8 mouse cellular contexts compared by ENCODE assay signal in the genomic region with DNA sequence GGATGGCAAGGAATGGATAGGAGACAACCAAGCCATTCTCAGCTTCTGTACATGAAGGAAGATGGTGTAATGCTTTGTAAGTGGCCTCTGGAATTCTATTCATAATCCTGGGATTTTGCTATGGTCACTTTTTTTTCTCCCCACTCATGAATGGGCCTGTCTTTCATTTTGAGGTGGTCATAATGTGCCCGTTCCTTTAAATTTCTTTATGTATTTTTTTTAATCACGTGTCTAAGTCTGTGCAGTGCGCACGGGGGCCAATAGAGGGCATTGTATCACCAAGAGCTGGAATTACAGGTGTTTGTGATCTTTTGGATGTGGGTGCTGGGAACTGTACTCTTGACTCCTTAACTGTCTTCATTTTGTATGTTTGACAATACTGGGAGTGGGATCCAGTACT. TPM values are rescaled to one million over a fixed set of nuclear protein-coding genes. Genes with fewer than 3 reads are reported as not detected.
DNase-seq lines count a peak whose midpoint lies in the region; ATAC-seq and TF ChIP-seq lines count a peak whose summit lies in the region.

No protein-coding gene starts in this region.

- peaks cover 15% of the 10 kb centered on the region for H3K4me1 ChIP-seq in bone marrow macrophage, adult 2 months (ENCODE audit: control insufficient read depth, insufficient read depth, low read length)
- peaks cover 7% of the 10 kb centered on the region for H3K4me1 ChIP-seq in hindbrain, embryonic 16.5 days (ENCODE audit: control insufficient read depth, insufficient read depth, low read depth, low read length)
- peaks cover 17% of the 10 kb centered on the region; the same call in 1 of the 2 replicates for H3K4me1 ChIP-seq in limb, embryonic 13.5 days
- peaks cover 4% of the 10 kb centered on the region; the same call in 1 of the 2 replicates for H3K4me1 ChIP-seq in midbrain, embryonic 14.5 days (ENCODE audit: control insufficient read depth, insufficient read depth, low read length)
- 0 out of 2 replicates have a peak, but pooled peaks cover 2% of the 10 kb centered on the region for H3K4me1 ChIP-seq in thymus, adult 2 months (replicated peaks; ENCODE audit: control insufficient read depth, insufficient read depth, low read length)

- no peaks in the 10 kb centered on the region for H3K9me3 ChIP-seq in hindbrain, embryonic 16.5 days (ENCODE audit: control insufficient read depth, low read length)
- H3K9me3 ChIP-seq in limb, embryonic 13.5 days: no peaks in the 10 kb centered on the region
- no peaks in the 10 kb centered on the region for H3K9me3 ChIP-seq in midbrain, embryonic 14.5 days (ENCODE audit: control insufficient read depth, low read length)

- TF ChIP-seq POLR2A in bone marrow macrophage, adult 2 months (IDR thresholded peaks at IDR 0.05; ENCODE audit: borderline replicate concordance, low read depth, low read length): no peak
- TF ChIP-seq POLR2A in thymus, adult 2 months (IDR thresholded peaks at IDR 0.05; ENCODE audit: control insufficient read depth, extremely low read depth, insufficient read depth, low read length, poor library complexity): no peak

- no peaks in the 10 kb centered on the region for H3K27me3 ChIP-seq in hindbrain, embryonic 16.5 days (replicated peaks; ENCODE audit: control insufficient read depth, insufficient read depth, low read length)
- no peaks in the 10 kb centered on the region for H3K27me3 ChIP-seq in limb, embryonic 13.5 days
- no peaks in the 10 kb centered on the region for H3K27me3 ChIP-seq in midbrain, embryonic 14.5 days (ENCODE audit: control insufficient read depth, insufficient read depth, low read length)
- H3K27me3 ChIP-seq in thymus, adult 2 months (ENCODE audit: control insufficient read depth, insufficient read depth, low read length): no peaks in the 10 kb centered on the region

- no peak for TF ChIP-seq CTCF in bone marrow macrophage, adult 2 months (IDR thresholded peaks at IDR 0.05; ENCODE audit: low read depth, low read length)
- no peak for TF ChIP-seq CTCF in thymus, adult 2 months (IDR thresholded peaks at IDR 0.05; ENCODE audit: borderline replicate concordance, control insufficient read depth, extremely low read depth, insufficient read depth, low read length, poor library complexity)

- WGBS in hindbrain, embryonic 16.5 days: 5% methylated on average over 4 of the region's 4 CpGs
- 11% methylated on average over 4 of the region's 4 CpGs for WGBS in limb, embryonic 13.5 days
- WGBS in midbrain, embryonic 14.5 days: 4% methylated on average over 4 of the region's 4 CpGs
- 3% methylated on average over 4 of the region's 4 CpGs for WGBS in thymus, adult 2 months

- H3K9ac ChIP-seq in hindbrain, embryonic 16.5 days (ENCODE audit: low read depth, low read length): peak overlapping the region; percentile 50
- H3K9ac ChIP-seq in limb, embryonic 13.5 days: peak overlapping the region; percentile 63
- H3K9ac ChIP-seq in midbrain, embryonic 14.5 days (replicated peaks; ENCODE audit: low read length): no peak overlapping the region

- H3K27ac ChIP-seq in bone marrow macrophage, adult 2 months (ENCODE audit: insufficient read depth, low read depth, low read length): peak overlapping the region; percentile 79
- H3K27ac ChIP-seq in hindbrain, embryonic 16.5 days (ENCODE audit: low read depth, low read length): no peak overlapping the region
- peak overlapping the region; percentile 84 for H3K27ac ChIP-seq in limb, embryonic 13.5 days
- H3K27ac ChIP-seq in midbrain, embryonic 14.5 days (replicated peaks; ENCODE audit: low read depth, low read length): no peak overlapping the region
- peak overlapping the region; percentile 89 for H3K27ac ChIP-seq in thymus, adult 2 months (ENCODE audit: control insufficient read depth, insufficient read depth, low read length)

- peak overlapping the region; percentile 70 for H3K4me3 ChIP-seq in bone marrow macrophage, adult 2 months (ENCODE audit: insufficient read depth, low read length)
- peak overlapping the region; percentile 66 for H3K4me3 ChIP-seq in hindbrain, embryonic 16.5 days (ENCODE audit: low read length)
- peak overlapping the region; percentile 71 for H3K4me3 ChIP-seq in limb, embryonic 13.5 days
- peak overlapping the region; percentile 71 for H3K4me3 ChIP-seq in midbrain, embryonic 14.5 days (replicated peaks; ENCODE audit: low read depth, low read length)
- H3K4me3 ChIP-seq in thymus, adult 2 months (ENCODE audit: control insufficient read depth, insufficient read depth, low read length): peak overlapping the region; percentile 51

- H3K36me3 ChIP-seq in hindbrain, embryonic 16.5 days (ENCODE audit: control insufficient read depth, insufficient read depth, low read length): no peaks in the 10 kb centered on the region
- peaks cover 35% of the 10 kb centered on the region for H3K36me3 ChIP-seq in limb, embryonic 13.5 days
- H3K36me3 ChIP-seq in midbrain, embryonic 14.5 days (ENCODE audit: control insufficient read depth, insufficient read depth, low read length): no peaks in the 10 kb centered on the region
- H3K36me3 ChIP-seq in thymus, adult 2 months (ENCODE audit: control insufficient read depth, insufficient read depth, low read length): no peaks in the 10 kb centered on the region; the same call in 1 of the 2 replicates

- H3K4me2 ChIP-seq in hindbrain, embryonic 16.5 days (ENCODE audit: low read length): peak overlapping the region; percentile 84
- H3K4me2 ChIP-seq in limb, embryonic 13.5 days (replicated peaks): peak overlapping the region; percentile 77
- H3K4me2 ChIP-seq in midbrain, embryonic 14.5 days (ENCODE audit: low read length): peak overlapping the region; percentile 66

- peak; percentile 57 for DNase-seq in urinary bladder, postnatal 14 days (ENCODE audit: low spot score)
- DNase-seq in urinary bladder, postnatal 10 days (ENCODE audit: low spot score): no peak
- peak; percentile 18 for DNase-seq in midbrain, embryonic 14.5 days
- peak; percentile 71 for DNase-seq in thymus, adult 2 months

- 0 out of 2 replicates have a peak, but pooled peaks have one; percentile 16 for ATAC-seq in erythroid progenitor cell, adult 5-6 weeks (replicated peaks; ENCODE audit: low FRiP score, poor library complexity, severe bottlenecking)
- no peak for ATAC-seq in hindbrain, embryonic 16.5 days
- ATAC-seq in limb, embryonic 13.5 days (ENCODE audit: low FRiP score, low read depth): no peak
- ATAC-seq in midbrain, embryonic 14.5 days (ENCODE audit: low FRiP score, low TSS enrichment): no peak

RNA-seq across cellular contexts. Expression of a gene that starts 0.7 kb away (rescaled TPM):
- 32.6 and 33.5 TPM in 2 replicates for polyA plus RNA-seq in bone marrow macrophage, adult 2 months (2012; ENCODE audit: insufficient read depth, insufficient read length, missing spikeins)
- 55.9 and 67.5 TPM in 2 replicates for total RNA-seq in erythroid progenitor cell, adult 5-6 weeks (2015; ENCODE audit: low replicate concordance)
- total RNA-seq in erythroid progenitor cell, adult 5-6 weeks (2017; ENCODE audit: low replicate concordance): 93.8 and 111 TPM in 2 replicates
- polyA plus RNA-seq in hindbrain, embryonic 16.5 days (2015; fragmentation: Nextera tagmentation; extraction: Ambion mirVana): 6.2 and 7.4 TPM in 2 replicates
- 20.7 and 23.6 TPM in 2 replicates for polyA plus RNA-seq in limb, embryonic 13.5 days (2015; fragmentation: Nextera tagmentation; extraction: Ambion mirVana)
- 2.5 and 5.9 TPM in 2 replicates for polyA plus RNA-seq in midbrain, embryonic 14.5 days (2014; fragmentation: Nextera tagmentation; extraction: Ambion mirVana)
- 16.1 and 16.3 TPM in 2 replicates for polyA plus RNA-seq in thymus, adult 2 months (2012; rRNA removed)

RNA-seq across cellular contexts. Expression of a gene that starts 0.9 kb away (rescaled TPM):
- polyA plus RNA-seq in bone marrow macrophage, adult 2 months (2012; ENCODE audit: insufficient read depth, insufficient read length, missing spikeins): 58.7 and 84.4 TPM in 2 replicates
- 26.4 and 63.1 TPM in 2 replicates for total RNA-seq in erythroid progenitor cell, adult 5-6 weeks (2015; ENCODE audit: low replicate concordance)
- 38.1 and 50.4 TPM in 2 replicates for total RNA-seq in erythroid progenitor cell, adult 5-6 weeks (2017; ENCODE audit: low replicate concordance)
- 10.0 and 10.3 TPM in 2 replicates for polyA plus RNA-seq in hindbrain, embryonic 16.5 days (2015; fragmentation: Nextera tagmentation; extraction: Ambion mirVana)
- 26.5 and 30.1 TPM in 2 replicates for polyA plus RNA-seq in limb, embryonic 13.5 days (2015; fragmentation: Nextera tagmentation; extraction: Ambion mirVana)
- polyA plus RNA-seq in midbrain, embryonic 14.5 days (2014; fragmentation: Nextera tagmentation; extraction: Ambion mirVana): 8.1 and 8.9 TPM in 2 replicates
- 20.6 and 23.1 TPM in 2 replicates for polyA plus RNA-seq in thymus, adult 2 months (2012; rRNA removed)

RNA-seq across cellular contexts. Expression of a gene that starts 30.6 kb away (rescaled TPM):
- 46.3 and 55.4 TPM in 2 replicates for polyA plus RNA-seq in bone marrow macrophage, adult 2 months (2012; ENCODE audit: insufficient read depth, insufficient read length, missing spikeins)
- 50.3 and 71.4 TPM in 2 replicates for total RNA-seq in erythroid progenitor cell, adult 5-6 weeks (2015; ENCODE audit: low replicate concordance)
- total RNA-seq in erythroid progenitor cell, adult 5-6 weeks (2017; ENCODE audit: low replicate concordance): 28.7 and 39.8 TPM in 2 replicates
- polyA plus RNA-seq in hindbrain, embryonic 16.5 days (2015; fragmentation: Nextera tagmentation; extraction: Ambion mirVana): 20.7 and 23.8 TPM in 2 replicates
- polyA plus RNA-seq in limb, embryonic 13.5 days (2015; fragmentation: Nextera tagmentation; extraction: Ambion mirVana): 21.5 and 22.8 TPM in 2 replicates
- polyA plus RNA-seq in midbrain, embryonic 14.5 days (2014; fragmentation: Nextera tagmentation; extraction: Ambion mirVana): 59.0 and 66.0 TPM in 2 replicates
- 130 and 136 TPM in 2 replicates for polyA plus RNA-seq in thymus, adult 2 months (2012; rRNA removed)

RNA-seq across cellular contexts. Expression of a gene that starts 39.1 kb away (rescaled TPM):
- polyA plus RNA-seq in bone marrow macrophage, adult 2 months (2012; ENCODE audit: insufficient read depth, insufficient read length, missing spikeins): 1.2 and 1.7 TPM in 2 replicates
- total RNA-seq in erythroid progenitor cell, adult 5-6 weeks (2015; ENCODE audit: low replicate concordance): 4.2 and 5.4 TPM in 2 replicates
- 3.9 and 6.8 TPM in 2 replicates for total RNA-seq in erythroid progenitor cell, adult 5-6 weeks (2017; ENCODE audit: low replicate concordance)
- 14.5 and 16.8 TPM in 2 replicates for polyA plus RNA-seq in hindbrain, embryonic 16.5 days (2015; fragmentation: Nextera tagmentation; extraction: Ambion mirVana)
- 17.6 and 18.0 TPM in 2 replicates for polyA plus RNA-seq in limb, embryonic 13.5 days (2015; fragmentation: Nextera tagmentation; extraction: Ambion mirVana)
- 29.9 and 30.9 TPM in 2 replicates for polyA plus RNA-seq in midbrain, embryonic 14.5 days (2014; fragmentation: Nextera tagmentation; extraction: Ambion mirVana)
- polyA plus RNA-seq in thymus, adult 2 months (2012; rRNA removed): 4.8 and 5.8 TPM in 2 replicates

Comparison
In these comparisons a context has a peak if more than half of its experiments do, and no peak if none do; other contexts are left out.
1. H3K27ac ChIP-seq: peak in bone marrow macrophage, adult 2 months (single experiment), limb, embryonic 13.5 days (single experiment) and thymus, adult 2 months (single experiment); none in hindbrain, embryonic 16.5 days (single experiment) and midbrain, embryonic 14.5 days (single experiment).
2. Peak in every context shown above with its lines, with median percentiles within 50 percentile points of each other: H3K4me3 ChIP-seq and H3K4me2 ChIP-seq.